Mouse (Mus musculus): ENCODE results near the gene Gpx5.

DNA sequence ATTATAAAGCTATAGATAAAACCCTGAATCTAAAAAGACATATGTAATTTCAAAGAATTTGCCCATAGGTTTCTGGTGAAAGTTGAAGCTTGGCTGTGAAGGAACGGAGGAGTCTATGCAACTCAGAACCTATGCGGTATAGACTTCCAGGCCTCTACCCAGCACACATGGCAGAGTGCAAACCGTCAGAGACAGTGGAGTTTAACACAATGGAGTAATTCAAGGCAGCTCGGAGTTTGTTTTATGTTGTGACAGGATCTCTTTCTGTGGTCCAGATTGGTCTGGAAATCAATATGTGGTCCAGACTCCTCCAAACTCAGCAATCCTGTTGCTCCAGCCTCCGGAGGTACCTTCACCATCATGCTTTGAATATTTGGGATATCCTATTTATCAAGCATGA, 39.5 kb downstream of the Gpx5 start:
- no peak for TF ChIP-seq GATA1 (IDR thresholded peaks at IDR 0.05; ENCODE audit: low read length)
- TF ChIP-seq TAL1 (IDR thresholded peaks at IDR 0.05; ENCODE audit: low read length) = no peak

Measured in erythroblast, embryonic 14.5 days (primary cell).